Mouse (Mus musculus) liver, adult 2 months (tissue): Measurements from ENCODE around the gene Zfp719. TPM values are rescaled to one million over a fixed set of nuclear protein-coding genes. Genes with fewer than 3 reads are reported as not detected.
A peak's percentile ranks its signal among the peaks of the same experiment; 100 is the strongest.

Source experiments
- DNase-seq: peaks from one replicate; pipeline ENCODE4 v3.0.0-alpha.2; 2011; ENCODE audit warnings: low read depth, low spot score; ENCODE audit errors: extremely low read depth
- H3K27ac ChIP-seq: fragments of 200-500 bp; replicated peaks from 2 replicates; pipeline ENCODE4 v1.5.1; 2012; ENCODE audit warnings: low read depth, mild to moderate bottlenecking, control low read depth, inconsistent platforms, low read length; ENCODE audit not compliant: insufficient read depth
- H3K27me3 ChIP-seq: fragments of 200-500 bp; 2 replicates; pipeline ENCODE4 v1.6.1; 2012; ENCODE audit warnings: mild to moderate bottlenecking, moderate library complexity, low read length, inconsistent platforms; ENCODE audit not compliant: control insufficient read depth, insufficient read depth
- H3K36me3 ChIP-seq: fragments of 200-500 bp; 2 replicates; pipeline ENCODE4 v1.6.1; 2012; ENCODE audit warnings: low read length, inconsistent platforms; ENCODE audit not compliant: control insufficient read depth, insufficient read depth
- H3K4me1 ChIP-seq: fragments of 200-500 bp; 2 replicates; pipeline ENCODE4 v1.6.1; 2011; ENCODE audit warnings: low read length; ENCODE audit not compliant: control insufficient read depth, insufficient read depth
- H3K4me3 ChIP-seq: fragments of 200-500 bp; 2 replicates; pipeline ENCODE4 v1.5.1; 2011; ENCODE audit warnings: low read depth, mild to moderate bottlenecking, control low read depth, low read length, moderate library complexity; ENCODE audit not compliant: insufficient read depth
- H3K79me2 ChIP-seq: fragments of 200-500 bp; 2 replicates; pipeline ENCODE4 v1.6.1; 2012; ENCODE audit warnings: inconsistent platforms, mild to moderate bottlenecking, low read length, moderate library complexity; ENCODE audit not compliant: control insufficient read depth, insufficient read depth
- H3K9ac ChIP-seq: fragments of 200-500 bp; 2 replicates; pipeline ENCODE4 v1.6.1; 2012; ENCODE audit warnings: low read depth, mild to moderate bottlenecking, control low read depth, inconsistent platforms, low read length
- CTCF ChIP-seq: fragments of 200-500 bp; IDR thresholded peaks from 2 replicates; pipeline ENCODE4 v1.5.1; 2011; ENCODE audit warnings: low read depth, low read length, control low read depth
- POLR2A ChIP-seq: fragments of 200-500 bp; IDR thresholded peaks from 2 replicates; pipeline ENCODE4 v1.6.1; 2011; ENCODE audit warnings: low read length, control low read depth; ENCODE audit not compliant: insufficient read depth; ENCODE audit errors: extremely low read depth
- WGBS: fragments of 180-500 bp; shearing (Covaris S2); methylation state at CpG from one replicate; pipeline ENCODE4 v1.1.7; 2018; 5-methylcytosine and 5-hydroxymethylcytosine counted together
- polyA plus RNA-seq: library from polyadenylated mRNA; depleted of rRNA; stranded (reverse); fragments of >200 nt; gene quantifications from 2 replicates; pipeline ENCODE4 v1.2.3, GENCODE M21; 2012; rRNA removed
- total RNA-seq: library from RNA; depleted of rRNA; stranded (reverse); fragments of >200 nt; gene quantifications from 2 replicates; pipeline ENCODE4 v1.2.3, GENCODE M21; 2014; rRNA removed

The Zfp719 gene
- 3.5 and 3.9 TPM in 2 replicates for total RNA-seq
- polyA plus RNA-seq = 0.59 and 1.1 TPM in 2 replicates

GRCm38 (mm10) chr7:43579440-43580171 lies at the start of gene Zfp719:
Gene Zfp719, plus strand, starts transcription at chr7:43579610.
- Histone ChIP-seq H3K4me1 (peaks cover 4% of the 10 kb centered on the region), H3K36me3 (peaks cover 7% of the 10 kb centered on the region), H3K9ac (peak within 1 kb of the TSS; percentile 58), H3K4me3 (peak within 1 kb of the TSS; percentile 76), H3K27me3 (no peaks in the 10 kb centered on the region), H3K79me2 (no peaks in the 10 kb centered on the region; the same call in 1 of the 2 replicates), H3K27ac (peak within 1 kb of the TSS; percentile 62)
- WGBS = under 1% methylated on average over 37 of the region's 37 CpGs
- DNase-seq = peak; percentile 99
- peak; percentile 41; the same call in 1 of the 2 replicates for TF ChIP-seq POLR2A
- TF ChIP-seq CTCF = no peak

DNA sequence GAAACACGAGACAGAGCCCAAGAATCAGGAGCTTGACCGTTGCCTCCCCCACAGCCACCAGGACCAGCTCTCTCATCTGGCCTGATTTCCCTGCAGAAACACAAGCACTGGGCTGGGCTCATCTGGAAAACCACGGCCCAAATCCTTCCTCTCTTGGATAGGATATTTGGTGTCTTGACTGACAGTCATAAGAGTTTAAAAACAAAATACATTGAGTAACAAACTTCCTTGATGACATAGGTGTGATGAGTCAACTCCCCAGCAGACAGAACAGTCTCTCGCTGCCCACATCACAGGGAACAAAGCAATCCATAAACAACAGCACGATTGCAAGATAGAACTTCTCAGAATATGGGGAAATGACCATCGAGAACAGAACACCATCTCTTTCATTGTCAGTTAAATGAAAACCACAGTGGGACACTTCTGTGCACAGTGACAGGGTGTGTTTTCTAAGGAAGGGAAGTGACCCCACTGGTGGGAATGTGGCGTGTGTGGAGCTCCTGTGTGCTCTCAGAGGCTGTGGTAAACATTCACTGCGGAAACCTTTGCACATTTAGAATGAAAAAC lies 49.1 kb upstream of the Zfp719 start:
- H3K4me3 ChIP-seq = no peak overlapping the region
- no peaks in the 10 kb centered on the region for H3K79me2 ChIP-seq
- 66% methylated on average over 8 of the region's 8 CpGs for WGBS
- no peaks in the 10 kb centered on the region for H3K4me1 ChIP-seq
- H3K27ac ChIP-seq = no peak overlapping the region
- TF ChIP-seq CTCF (no peak), POLR2A (no peak)
- no peaks in the 10 kb centered on the region for H3K27me3 ChIP-seq
- H3K36me3 ChIP-seq = no peaks in the 10 kb centered on the region
- peak; percentile 9 for DNase-seq
- no peak overlapping the region for H3K9ac ChIP-seq

DNA sequence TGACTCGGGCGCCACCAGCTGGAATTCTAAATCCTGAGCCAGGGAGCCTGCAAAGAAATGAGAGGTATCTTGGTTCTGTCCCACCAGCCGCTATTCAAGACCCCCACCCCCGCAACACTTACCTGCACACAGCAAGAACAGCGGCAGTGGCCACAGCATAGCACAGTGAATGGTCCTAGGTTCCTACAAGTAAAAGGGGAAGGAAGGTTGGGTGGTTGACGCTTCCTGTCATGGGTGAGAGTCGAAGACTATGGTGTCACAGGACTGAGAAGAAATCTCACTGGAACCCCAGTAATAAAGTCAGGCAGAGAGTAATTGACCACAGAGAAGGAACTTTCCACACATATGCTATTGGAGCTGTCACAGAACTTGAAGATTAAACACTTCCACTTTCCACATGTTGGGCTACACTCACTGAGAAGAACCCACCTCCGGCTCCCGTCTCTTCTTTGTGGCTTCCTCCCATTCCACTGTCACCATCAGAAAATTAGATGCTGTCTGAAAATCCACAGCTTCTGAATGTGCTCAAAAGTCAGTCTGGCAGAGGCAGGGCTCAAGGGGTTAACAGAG lies 46.4 kb upstream of the Zfp719 start:
- no peak for TF ChIP-seq POLR2A
- TF ChIP-seq CTCF = no peak

GRCm38 (mm10) chr7:43538524-43538923 lies 40.9 kb upstream of the Zfp719 start:
- Histone ChIP-seq H3K27ac (no peak overlapping the region), H3K36me3 (no peaks in the 10 kb centered on the region), H3K4me3 (no peak overlapping the region), H3K9ac (no peak overlapping the region), H3K4me1 (no peaks in the 10 kb centered on the region), H3K79me2 (no peaks in the 10 kb centered on the region), H3K27me3 (no peaks in the 10 kb centered on the region)
- 54% methylated on average over 4 of the region's 4 CpGs for WGBS
- no peak for DNase-seq
- TF ChIP-seq CTCF (no peak), POLR2A (no peak)

More for the DNA sequence above, 46.4 kb upstream of the Zfp719 start:
- no peaks in the 10 kb centered on the region for H3K4me1 ChIP-seq
- H3K36me3 ChIP-seq = no peaks in the 10 kb centered on the region
- no peak overlapping the region for H3K9ac ChIP-seq
- no peaks in the 10 kb centered on the region for H3K27me3 ChIP-seq
- no peaks in the 10 kb centered on the region for H3K79me2 ChIP-seq
- DNase-seq = peak; percentile 39
- WGBS = 83% methylated on average over 9 of the region's 9 CpGs
- H3K4me3 ChIP-seq = no peak overlapping the region
- no peak overlapping the region for H3K27ac ChIP-seq

DNA sequence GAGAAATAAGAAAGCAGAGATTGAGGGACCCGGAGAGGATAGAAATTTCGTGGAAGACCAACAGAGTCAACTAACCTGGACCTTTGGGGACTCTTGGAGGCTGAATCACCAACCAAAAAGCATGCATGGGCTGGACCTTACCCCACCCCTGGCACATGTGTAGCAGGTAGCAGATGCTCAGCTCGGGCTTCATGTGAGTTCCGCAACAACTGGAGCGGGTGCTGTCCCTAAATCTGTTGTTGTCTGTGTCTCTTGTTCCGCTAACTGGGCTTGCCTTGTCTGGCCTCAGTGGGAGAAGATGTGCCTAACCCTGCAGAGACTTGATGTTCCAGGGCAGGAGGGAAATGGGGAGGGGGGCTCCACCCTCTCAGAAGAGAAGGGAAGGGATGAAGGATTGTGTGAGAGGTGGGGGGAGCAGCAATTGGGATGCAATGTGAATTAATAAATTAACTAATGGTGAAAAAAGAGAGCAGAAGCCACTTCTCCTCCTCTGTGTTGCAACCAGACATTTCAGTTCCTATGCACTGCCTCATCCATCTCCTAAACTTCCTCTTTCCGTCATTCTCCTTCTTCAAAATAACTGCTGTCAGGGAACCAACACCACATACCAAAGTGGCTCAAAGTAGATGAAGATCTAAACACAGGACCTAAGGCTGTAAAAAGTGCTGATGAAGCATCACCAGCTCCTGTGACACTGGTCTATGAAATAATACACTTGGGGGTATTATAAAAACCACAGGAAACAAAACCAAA lies 35.0 kb upstream of the Zfp719 start, which contains the start of gene Cd33:
TSS of gene Cd33 (minus strand) at position 204 of the 753 bp plus-strand sequence.
- H3K27me3 ChIP-seq = 0 out of 2 replicates have a peak, but pooled peaks cover 2% of the 10 kb centered on the region
- no peak within 1 kb of the TSS for H3K4me3 ChIP-seq
- H3K79me2 ChIP-seq = no peaks in the 10 kb centered on the region
- H3K27ac ChIP-seq = no peak within 1 kb of the TSS
- TF ChIP-seq CTCF (no peak), POLR2A (no peak)
- 70% methylated on average over 7 of the region's 7 CpGs for WGBS
- H3K36me3 ChIP-seq = no peaks in the 10 kb centered on the region
- H3K4me1 ChIP-seq = no peaks in the 10 kb centered on the region
- no peak within 1 kb of the TSS for H3K9ac ChIP-seq
- peak; percentile 30 for DNase-seq
